Mouse (Mus musculus): Measurements from ENCODE around the gene Ap5s1. TPM values are rescaled to one million over a fixed set of nuclear protein-coding genes. Genes with fewer than 3 reads are reported as not detected.

Ap5s1 gene
- polyA plus RNA-seq, 1 experiment from 2014 or later, result 19.5 TPM

- Histone ChIP-seq H3K27me3 (ENCODE audit: insufficient read depth, low read length) (peaks cover 39% of the 10 kb centered on the region), H3K9ac (replicated peaks) (no peak overlapping the region), H3K4me3 (ENCODE audit: low read depth, low read length) (no peak overlapping the region), H3K27ac (ENCODE audit: low read depth) (no peak overlapping the region), H3K4me1 (ENCODE audit: insufficient read depth) (peaks cover 10% of the 10 kb centered on the region), H3K9me3 (ENCODE audit: low read length) (peaks cover 4% of the 10 kb centered on the region; the same call in 1 of the 2 replicates), H3K4me2 (ENCODE audit: low read depth, low read length) (no peak overlapping the region), H3K36me3 (replicated peaks; ENCODE audit: insufficient read depth, low read length) (no peaks in the 10 kb centered on the region)
- TF ChIP-seq CTCF (IDR thresholded peaks at IDR 0.05; ENCODE audit: low read depth), result no peak
- no peak for TF ChIP-seq EP300 (IDR thresholded peaks at IDR 0.05; ENCODE audit: low read depth)
- no peak for DNase-seq
- ATAC-seq, result no peak
- WGBS (ENCODE audit: insufficient replicate concordance), result 67% methylated on average over 6 of the region's 6 CpGs
Measured at GRCm38 (mm10) chr2:131167984-131168383, 38.9 kb upstream of the Ap5s1 start.

GRCm38 (mm10) chr2:131168914-131169313 lies 38.0 kb upstream of the Ap5s1 start:
- WGBS (ENCODE audit: insufficient replicate concordance), result 79% methylated on average over 1 of the region's 1 CpGs
- Histone ChIP-seq H3K36me3 (replicated peaks; ENCODE audit: insufficient read depth, low read length) (no peaks in the 10 kb centered on the region), H3K9me3 (ENCODE audit: low read length) (peaks cover 4% of the 10 kb centered on the region; the same call in 1 of the 2 replicates), H3K4me3 (ENCODE audit: low read depth, low read length) (no peak overlapping the region), H3K9ac (replicated peaks) (no peak overlapping the region), H3K4me2 (ENCODE audit: low read depth, low read length) (no peak overlapping the region), H3K27me3 (ENCODE audit: insufficient read depth, low read length) (peaks cover 49% of the 10 kb centered on the region), H3K4me1 (ENCODE audit: insufficient read depth) (peaks cover 10% of the 10 kb centered on the region), H3K27ac (ENCODE audit: low read depth) (no peak overlapping the region)
- DNase-seq (no peak), ATAC-seq (no peak)
- no peak for TF ChIP-seq EP300 (IDR thresholded peaks at IDR 0.05; ENCODE audit: low read depth)
- no peak for TF ChIP-seq CTCF (IDR thresholded peaks at IDR 0.05; ENCODE audit: low read depth)

GRCm38 (mm10) chr2:131170936-131171335 lies 35.9 kb upstream of the Ap5s1 start:
- Histone ChIP-seq H3K27me3 (ENCODE audit: insufficient read depth, low read length) (peaks cover 49% of the 10 kb centered on the region), H3K27ac (ENCODE audit: low read depth) (no peak overlapping the region), H3K9me3 (ENCODE audit: low read length) (peaks cover 4% of the 10 kb centered on the region; the same call in 1 of the 2 replicates), H3K9ac (replicated peaks) (no peak overlapping the region), H3K4me1 (ENCODE audit: insufficient read depth) (peaks cover 27% of the 10 kb centered on the region), H3K36me3 (replicated peaks; ENCODE audit: insufficient read depth, low read length) (no peaks in the 10 kb centered on the region), H3K4me3 (ENCODE audit: low read depth, low read length) (peak overlapping the region; percentile 17), H3K4me2 (ENCODE audit: low read depth, low read length) (peak overlapping the region; percentile 61)
- TF ChIP-seq EP300 (IDR thresholded peaks at IDR 0.05; ENCODE audit: low read depth) (no peak), CTCF (IDR thresholded peaks at IDR 0.05; ENCODE audit: low read depth) (no peak)
- DNase-seq (no peak), ATAC-seq (no peak)
- WGBS (ENCODE audit: insufficient replicate concordance), result 26% methylated on average over 9 of the region's 9 CpGs

- WGBS (ENCODE audit: insufficient replicate concordance), result 10% methylated on average over 43 of the region's 43 CpGs
- no peak overlapping the region for H3K9ac ChIP-seq (replicated peaks)
- H3K4me2 ChIP-seq (ENCODE audit: low read depth, low read length), result peak overlapping the region; percentile 61
- H3K9me3 ChIP-seq (ENCODE audit: low read length), result peaks cover 4% of the 10 kb centered on the region; the same call in 1 of the 2 replicates
- TF ChIP-seq CTCF (IDR thresholded peaks at IDR 0.05; ENCODE audit: low read depth), result no peak
- TF ChIP-seq EP300 (IDR thresholded peaks at IDR 0.05; ENCODE audit: low read depth), result no peak
- no peak for ATAC-seq
- no peak for DNase-seq
- H3K4me3 ChIP-seq (ENCODE audit: low read depth, low read length), result peak overlapping the region; percentile 17
- H3K27ac ChIP-seq (ENCODE audit: low read depth), result no peak overlapping the region
- H3K36me3 ChIP-seq (replicated peaks; ENCODE audit: insufficient read depth, low read length), result no peaks in the 10 kb centered on the region
- peaks cover 33% of the 10 kb centered on the region for H3K4me1 ChIP-seq (ENCODE audit: insufficient read depth)
- H3K27me3 ChIP-seq (ENCODE audit: insufficient read depth, low read length), result peaks cover 49% of the 10 kb centered on the region
Measured at GRCm38 (mm10) chr2:131171401-131172104, 35.3 kb upstream of the Ap5s1 start.

GRCm38 (mm10) chr2:131172322-131172721 lies 34.6 kb upstream of the Ap5s1 start:
- H3K9ac ChIP-seq (replicated peaks), result no peak overlapping the region
- no peak overlapping the region for H3K4me2 ChIP-seq (ENCODE audit: low read depth, low read length)
- DNase-seq (no peak), ATAC-seq (no peak)
- peaks cover 40% of the 10 kb centered on the region for H3K4me1 ChIP-seq (ENCODE audit: insufficient read depth)
- H3K9me3 ChIP-seq (ENCODE audit: low read length), result 0 out of 2 replicates have a peak, but pooled peaks cover under 1% of the 10 kb centered on the region
- no peak overlapping the region for H3K27ac ChIP-seq (ENCODE audit: low read depth)
- no peak for TF ChIP-seq CTCF (IDR thresholded peaks at IDR 0.05; ENCODE audit: low read depth)
- TF ChIP-seq EP300 (IDR thresholded peaks at IDR 0.05; ENCODE audit: low read depth), result peak; percentile 33; the same call in 1 of the 2 replicates
- no peak overlapping the region for H3K4me3 ChIP-seq (ENCODE audit: low read depth, low read length)
- 42% methylated on average over 9 of the region's 9 CpGs for WGBS (ENCODE audit: insufficient replicate concordance)
- H3K27me3 ChIP-seq (ENCODE audit: insufficient read depth, low read length), result peaks cover 49% of the 10 kb centered on the region
- H3K36me3 ChIP-seq (replicated peaks; ENCODE audit: insufficient read depth, low read length), result no peaks in the 10 kb centered on the region

- H3K9me3 ChIP-seq (ENCODE audit: low read length), result no peaks in the 10 kb centered on the region
- 0 out of 2 replicates have a peak, but pooled peaks cover 4% of the 10 kb centered on the region for H3K36me3 ChIP-seq (replicated peaks; ENCODE audit: insufficient read depth, low read length)
- H3K4me2 ChIP-seq (ENCODE audit: low read depth, low read length), result peak overlapping the region; percentile 72
- H3K27ac ChIP-seq (ENCODE audit: low read depth), result no peak overlapping the region
- peaks cover 42% of the 10 kb centered on the region for H3K27me3 ChIP-seq (ENCODE audit: insufficient read depth, low read length)
- H3K4me3 ChIP-seq (ENCODE audit: low read depth, low read length), result peak overlapping the region; percentile 33
- peak; percentile 22 for ATAC-seq
- peak; percentile 52 for DNase-seq
- no peak for TF ChIP-seq CTCF (IDR thresholded peaks at IDR 0.05; ENCODE audit: low read depth)
- TF ChIP-seq EP300 (IDR thresholded peaks at IDR 0.05; ENCODE audit: low read depth), result no peak
- H3K9ac ChIP-seq (replicated peaks), result no peak overlapping the region
- peaks cover 58% of the 10 kb centered on the region for H3K4me1 ChIP-seq (ENCODE audit: insufficient read depth)
- 4% methylated on average over 11 of the region's 11 CpGs for WGBS (ENCODE audit: insufficient replicate concordance)
Measured at GRCm38 (mm10) chr2:131174700-131175099, 32.2 kb upstream of the Ap5s1 start.

Data from liver, postnatal 0 days (tissue).